Mouse (Mus musculus) thymus, adult 18-20 months (tissue): ENCODE results near the gene Eya4.

ENCODE experiments used
- DNase-seq, 2 experiments: peaks; one replicate each; pipeline ENCODE4 v3.0.0; 2022; ENCODE audit warnings: mixed read lengths in 2 of 2

The Eya4 gene

DNA sequence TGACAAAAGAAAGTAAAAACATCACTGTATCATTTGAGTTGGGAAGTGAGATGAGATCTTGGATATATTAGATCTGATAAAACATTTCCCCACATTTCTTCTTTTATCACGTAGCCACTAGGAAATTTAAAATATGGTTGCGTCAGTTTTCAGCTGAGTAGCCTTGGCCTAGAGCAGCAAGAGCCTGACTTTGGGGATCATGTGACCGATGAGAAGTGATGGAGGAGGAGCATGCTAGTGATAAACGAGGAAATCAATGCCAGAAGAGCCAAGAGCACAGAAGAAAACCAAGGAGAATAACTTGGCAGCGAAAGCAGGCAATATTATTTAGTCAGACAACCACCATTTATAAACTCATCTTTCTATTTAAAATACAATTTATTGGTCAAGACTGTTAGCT lies 119.7 kb downstream of the Eya4 start:
- no peak for DNase-seq

GRCm38 (mm10) chr10:23223336-23223735 lies 127.2 kb downstream of the Eya4 start:
- no peak for DNase-seq

DNA sequence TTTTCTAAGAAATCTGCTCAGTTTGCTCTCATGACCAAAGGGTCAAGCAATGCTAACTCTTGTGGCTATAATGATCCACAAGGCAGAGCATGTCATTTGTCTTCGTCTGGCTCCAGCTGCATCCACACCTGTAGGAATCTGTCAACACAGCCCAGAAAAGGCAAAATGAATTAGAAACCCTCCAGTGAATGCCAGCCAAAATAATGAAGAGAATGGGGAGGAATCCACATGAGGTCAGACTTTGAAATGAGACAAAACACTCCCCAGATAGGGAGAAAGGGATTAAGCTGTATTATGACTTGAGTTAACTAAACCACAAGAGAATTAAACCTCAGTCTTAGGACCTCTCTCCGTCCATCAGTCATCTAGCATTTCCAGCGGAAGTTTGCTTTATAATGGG lies 130.2 kb downstream of the Eya4 start:
- no peak for DNase-seq

GRCm38 (mm10) chr10:23216815-23217214 lies 133.8 kb downstream of the Eya4 start:
- DNase-seq: no peak

- no peak for DNase-seq
Observed at GRCm38 (mm10) chr10:23211381-23211780, 139.2 kb downstream of the Eya4 start.

DNA sequence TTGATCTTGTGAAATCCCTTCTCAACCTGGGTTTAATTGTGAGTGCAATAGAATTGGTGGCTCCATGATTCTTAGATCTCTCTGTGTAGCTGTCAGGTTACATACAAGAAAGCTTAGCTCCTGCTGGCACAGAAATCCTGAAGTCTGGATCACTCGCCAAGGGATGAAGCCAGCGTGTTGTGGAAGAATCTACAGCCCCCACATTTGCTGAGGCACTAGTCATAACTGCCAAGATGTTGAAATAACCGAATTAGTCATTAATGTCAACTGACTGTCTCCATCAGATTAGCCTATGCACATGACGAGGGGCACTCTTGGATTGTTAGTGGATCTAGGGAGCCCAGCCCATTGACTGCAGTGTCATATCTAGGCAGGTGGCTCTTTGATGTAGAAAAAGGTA lies 146.7 kb downstream of the Eya4 start:
- DNase-seq: no peak

GRCm38 (mm10) chr10:23203144-23203838 lies 147.3 kb downstream of the Eya4 start:
- DNase-seq: no peak

DNA sequence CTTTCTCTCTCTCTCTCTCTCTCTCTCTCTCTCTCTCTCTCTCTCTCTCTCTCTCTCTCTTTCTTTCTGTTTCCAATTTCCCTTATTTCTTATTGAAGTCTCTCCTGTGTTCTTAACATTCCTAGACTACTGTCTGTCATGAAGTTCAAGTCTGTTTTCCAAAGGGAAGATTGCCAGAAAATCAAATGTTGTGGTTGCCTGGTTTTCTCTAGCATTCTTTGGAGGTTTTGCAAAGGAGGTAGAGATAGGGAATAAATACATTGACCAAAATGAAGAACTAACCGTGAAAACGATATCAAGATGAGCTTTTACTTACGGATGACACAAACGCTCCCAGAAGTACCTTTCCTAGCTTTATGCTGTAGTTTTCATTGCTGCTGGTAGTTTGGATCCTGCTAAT lies 148.0 kb downstream of the Eya4 start:
- no peak for DNase-seq

DNA sequence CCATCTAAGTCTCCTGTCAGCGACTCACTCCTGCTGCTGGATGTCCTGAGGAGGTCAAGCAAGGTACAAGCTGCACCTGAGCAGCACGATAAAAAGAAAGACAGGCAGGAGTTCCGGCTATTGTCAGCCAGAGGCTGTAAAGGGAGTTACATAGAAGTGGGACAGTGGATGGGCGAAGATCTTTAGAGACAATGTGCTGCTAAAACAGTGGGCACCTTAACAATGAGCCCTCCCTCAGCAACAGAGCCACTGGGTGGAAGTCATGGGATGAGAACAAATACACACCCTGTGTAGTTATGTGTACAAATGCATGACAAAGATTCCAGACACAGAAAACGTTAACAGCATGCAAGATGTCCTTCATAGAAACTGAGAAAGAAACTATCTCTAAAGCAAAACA lies 152.3 kb downstream of the Eya4 start:
- no peak for DNase-seq

- DNase-seq: no peak
Observed at GRCm38 (mm10) chr10:23196336-23196735, 154.2 kb downstream of the Eya4 start.

GRCm38 (mm10) chr10:23195337-23195736 lies 155.2 kb downstream of the Eya4 start:
- DNase-seq: no peak

DNA sequence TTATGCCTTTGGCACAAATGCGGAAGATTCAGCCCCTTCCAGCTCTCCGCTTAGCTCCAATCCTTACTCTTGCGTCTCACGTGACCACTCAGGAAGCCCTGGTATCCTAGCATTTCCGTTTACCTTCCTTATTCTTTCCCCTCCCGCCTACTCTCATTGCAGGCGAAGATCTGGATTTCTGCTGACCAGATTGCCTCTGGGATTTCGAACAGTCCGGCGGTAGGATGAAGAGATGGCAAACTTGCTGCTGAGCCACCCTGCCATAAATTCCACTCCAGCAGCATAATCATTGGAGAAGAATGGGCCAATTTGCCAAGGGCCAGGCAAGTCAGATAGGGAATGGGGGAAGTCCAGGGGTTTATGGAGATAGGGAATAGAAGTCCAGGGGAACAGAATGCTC lies 160.8 kb downstream of the Eya4 start:
- no peak for DNase-seq

DNA sequence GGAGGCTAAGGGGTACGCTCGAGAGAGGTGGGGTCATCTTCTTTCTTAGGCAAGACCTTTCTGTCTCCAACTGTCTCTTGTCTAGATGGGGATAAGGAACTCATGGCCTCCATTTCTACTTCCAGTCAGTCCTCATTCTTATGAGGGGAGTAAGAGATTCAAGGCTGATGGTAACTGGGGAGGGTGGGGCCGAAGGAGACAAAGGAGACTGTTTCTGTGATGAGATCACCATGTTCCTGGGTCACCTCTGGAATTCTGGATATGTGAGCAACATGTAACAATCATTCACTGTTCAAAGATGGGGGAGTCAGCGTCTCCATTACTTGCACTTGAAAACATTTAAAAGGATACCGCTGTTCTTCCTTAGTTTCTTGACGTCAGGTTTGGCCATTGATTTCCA lies 165.2 kb downstream of the Eya4 start:
- DNase-seq: no peak

DNA sequence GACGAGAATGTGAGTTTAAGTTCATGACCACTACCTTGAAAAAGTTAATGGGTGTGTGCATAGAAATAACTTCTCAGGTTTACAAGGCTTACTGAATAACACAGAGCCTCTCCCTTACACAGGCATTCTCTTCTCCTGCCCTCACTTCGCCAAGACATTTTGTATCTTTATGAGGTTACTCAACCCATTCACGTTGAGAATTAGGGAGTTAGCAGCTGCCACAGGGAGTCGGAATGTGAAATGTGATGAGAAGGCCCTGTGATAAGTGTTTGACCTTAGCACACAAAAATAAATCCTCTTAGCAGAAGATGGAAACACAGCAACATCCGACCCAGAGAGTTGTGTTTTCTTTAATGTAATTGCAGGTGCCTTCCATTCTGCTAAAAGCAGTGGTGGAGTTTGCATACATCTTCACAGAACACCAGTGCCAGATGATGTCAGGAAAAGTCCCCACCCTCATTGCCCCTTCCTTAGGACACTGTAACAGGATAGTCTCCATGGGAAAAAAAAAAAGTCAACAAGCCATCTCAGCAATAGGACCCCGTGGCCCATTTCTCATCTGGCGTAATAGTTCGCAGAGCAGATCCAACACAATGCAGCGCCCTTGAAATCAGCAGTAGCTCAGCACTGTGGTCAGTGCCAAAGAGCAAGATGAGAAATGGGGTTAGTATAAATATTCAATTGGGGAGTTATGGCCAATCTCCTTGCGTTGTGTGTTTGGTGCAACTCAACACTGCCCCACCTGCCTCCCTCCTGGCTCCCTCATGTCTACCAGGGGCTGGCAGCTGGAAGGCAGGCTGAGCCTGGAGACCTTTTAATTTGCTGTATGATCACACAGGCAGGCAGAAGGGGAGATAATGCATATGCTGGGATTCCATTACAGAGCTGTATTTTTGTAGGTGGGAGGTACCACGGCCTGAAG lies 168.8 kb downstream of the Eya4 start:
- no peak for DNase-seq

DNA sequence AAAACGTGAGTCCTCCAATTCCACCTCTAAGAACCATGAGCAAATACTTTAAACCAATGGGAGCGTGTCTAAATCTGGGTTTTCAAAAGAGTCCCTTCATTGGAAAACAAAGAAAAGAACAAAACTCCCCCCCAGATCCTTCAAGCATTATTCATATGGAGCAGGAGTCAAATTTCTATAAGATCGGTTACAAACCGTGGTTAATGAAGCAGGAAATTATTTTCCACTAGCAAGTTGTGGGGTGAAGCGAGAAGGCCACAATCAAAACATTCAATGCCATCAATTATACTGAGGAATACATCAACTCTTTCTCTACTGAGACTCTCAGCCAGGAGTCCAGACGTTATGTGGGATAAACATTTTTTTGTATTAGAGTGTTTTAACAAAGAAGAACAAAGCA lies 171.3 kb downstream of the Eya4 start:
- DNase-seq: no peak

- no peak for DNase-seq
Observed at GRCm38 (mm10) chr10:23177347-23178046, 173.1 kb downstream of the Eya4 start.

DNA sequence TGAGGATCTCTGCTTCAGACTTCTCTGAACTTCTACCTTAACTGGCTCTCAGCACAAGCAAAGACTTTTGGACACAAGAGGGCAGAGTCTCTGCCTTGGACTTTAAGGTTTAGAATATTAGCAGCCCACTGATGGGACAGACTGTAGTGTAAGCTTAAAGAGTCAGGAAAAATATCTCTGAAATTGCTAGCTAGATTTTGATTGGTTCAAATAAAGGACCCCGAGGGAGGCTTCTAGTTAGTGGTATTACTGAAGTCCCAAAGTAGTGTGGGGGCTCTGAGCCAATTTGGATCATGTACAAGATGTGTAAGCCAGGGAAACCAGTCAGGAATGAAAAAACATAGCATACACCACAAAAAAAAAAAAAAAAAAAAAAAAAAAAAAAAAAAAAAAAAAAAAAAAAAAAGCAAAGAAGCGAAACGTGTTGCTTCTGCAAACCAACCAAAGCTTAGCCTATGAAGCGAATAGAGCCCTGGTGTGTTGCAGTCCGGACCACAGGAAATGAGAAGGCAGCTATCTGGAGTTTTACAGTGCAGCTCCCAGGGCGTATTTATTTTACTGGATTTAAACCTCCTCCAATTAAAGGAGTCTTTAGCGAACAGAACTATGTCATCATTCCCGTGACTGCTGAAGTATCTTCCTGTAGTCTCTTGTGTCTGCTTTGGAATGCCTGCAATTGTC lies 173.8 kb downstream of the Eya4 start:
- no peak for DNase-seq

DNA sequence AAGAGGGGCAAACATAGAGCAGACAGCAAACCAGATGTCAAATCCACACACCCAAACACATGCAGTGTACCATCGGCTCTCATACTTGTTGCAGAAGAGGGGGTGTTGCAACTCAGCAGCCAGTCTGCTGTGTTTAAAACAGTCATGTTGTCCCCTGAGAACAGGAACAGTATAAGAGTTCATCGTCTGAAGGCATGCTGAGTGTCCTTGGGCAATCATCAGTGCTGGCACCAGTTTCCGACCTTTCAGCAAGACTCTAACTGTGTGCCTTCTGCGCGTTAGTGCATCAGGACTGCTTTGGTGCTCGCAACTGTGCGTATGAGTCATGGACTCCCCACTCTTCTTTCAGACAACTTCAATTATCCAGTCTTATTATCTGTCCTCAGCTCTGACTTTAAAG lies 179.0 kb downstream of the Eya4 start:
- DNase-seq: no peak

DNA sequence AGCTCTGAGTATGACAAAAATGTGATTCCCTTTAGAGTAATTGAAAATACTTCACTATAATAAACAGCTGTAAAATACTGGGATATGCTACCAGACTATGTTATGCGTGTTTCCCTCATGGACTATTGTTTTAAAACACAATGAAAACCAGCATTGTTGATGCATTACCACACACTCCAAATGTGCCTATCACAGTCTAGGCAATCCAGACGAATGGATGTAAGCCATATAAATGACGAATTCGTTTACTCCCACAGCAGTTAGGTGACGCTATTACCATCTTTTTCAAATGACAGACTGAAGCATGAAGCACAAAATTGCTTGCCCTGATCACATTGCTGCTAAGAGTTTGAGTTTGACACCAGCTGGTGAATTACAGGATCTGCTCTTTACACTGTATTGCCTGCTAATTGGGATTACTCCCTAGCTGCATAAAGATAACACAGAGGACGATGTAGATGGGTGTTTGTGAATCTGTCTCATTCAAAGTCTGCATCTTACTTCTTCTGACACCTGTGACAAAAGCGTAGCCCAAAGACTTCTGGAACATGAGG lies 185.4 kb downstream of the Eya4 start:
- DNase-seq: no peak

- no peak for DNase-seq
Observed at GRCm38 (mm10) chr10:23159844-23160243, 190.7 kb downstream of the Eya4 start.

- DNase-seq: no peak
Observed at GRCm38 (mm10) chr10:23159138-23159537, 191.4 kb downstream of the Eya4 start.

DNA sequence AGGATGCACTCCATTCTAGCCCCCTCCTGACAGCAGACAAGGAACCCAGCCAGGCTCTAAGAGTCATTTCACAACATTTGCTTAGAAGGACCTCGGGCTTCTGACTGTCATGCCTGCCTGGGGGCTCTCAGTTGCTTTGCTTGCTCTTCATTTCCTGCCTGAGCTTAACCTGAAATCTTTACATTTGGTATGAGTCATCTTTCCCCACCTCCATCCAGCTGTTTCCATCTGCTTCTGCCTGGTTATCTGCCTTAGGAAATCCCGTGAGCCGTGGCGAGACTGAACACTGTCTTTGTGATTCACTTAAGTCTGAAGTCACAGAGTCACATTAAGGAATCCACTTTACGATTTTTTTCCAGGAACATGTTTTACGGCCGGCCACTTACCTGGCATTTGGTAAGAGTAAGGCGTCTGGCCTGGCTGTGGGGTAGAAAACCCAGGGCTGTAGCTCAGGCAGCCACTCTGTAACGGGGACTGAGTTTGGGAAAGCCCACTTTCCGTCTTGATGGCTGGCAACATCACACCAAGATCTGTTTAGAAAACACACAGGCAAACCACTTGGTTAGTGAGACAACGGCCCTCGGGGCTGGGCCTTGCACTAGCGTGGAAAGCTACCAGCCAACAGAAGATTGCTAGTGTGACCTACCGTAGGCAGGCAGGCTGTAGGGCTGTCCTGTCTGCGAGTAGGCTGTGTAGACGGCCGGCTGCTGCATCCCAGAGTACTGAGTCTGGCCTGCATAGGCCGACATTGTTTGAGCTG lies 193.5 kb downstream of the Eya4 start:
- DNase-seq: no peak
